Mouse (Mus musculus) c-Kit-positive CD71-positive TER-119-positive erythroid progenitor cells, embryonic 14.5 days (primary cell): ENCODE measurements around the gene Gm12258.
A peak's percentile ranks its signal among the peaks of the same experiment; 100 is the strongest.
"Not testable (repeated sequence)": the region's sequence is repeated elsewhere in the genome, so short reads cannot be mapped to it uniquely, and the experiment has no call there.

Experiments used
- DNase-seq: peaks from one replicate; pipeline ENCODE4 v3.0.0-alpha.2; 2013; ENCODE audit warnings: low spot score

Gene Gm12258

DNA sequence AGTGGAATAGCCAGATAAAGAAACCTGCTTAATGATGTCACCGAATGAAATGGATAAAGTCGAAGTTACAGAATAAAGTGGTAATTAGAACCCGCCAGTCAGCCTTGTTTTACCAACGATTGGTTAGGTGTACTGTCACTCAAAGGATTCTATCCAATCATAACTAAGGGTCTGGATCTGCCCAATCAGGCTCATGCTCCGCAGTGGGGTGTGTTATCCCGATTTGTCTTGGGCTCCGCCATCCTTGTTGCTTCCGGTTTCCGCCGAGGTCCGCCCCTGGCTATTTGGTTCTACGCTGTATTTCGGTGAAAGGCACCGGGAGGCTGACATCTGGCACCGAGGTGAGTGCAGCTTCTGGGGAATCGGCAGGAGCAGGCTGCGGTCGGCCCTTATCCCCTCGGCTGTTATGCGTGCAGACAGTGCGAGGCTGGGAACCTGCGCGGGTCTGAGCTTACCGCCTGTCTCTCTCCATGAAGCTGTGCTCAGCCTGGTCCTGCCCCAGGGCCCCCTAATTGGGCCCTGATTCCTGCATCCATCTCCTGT lies at the start of gene Gm12258:
Gm12258 (plus strand) TSS at position 240 of the 543 bp plus-strand sequence.
- peak; percentile 100 for DNase-seq

DNA sequence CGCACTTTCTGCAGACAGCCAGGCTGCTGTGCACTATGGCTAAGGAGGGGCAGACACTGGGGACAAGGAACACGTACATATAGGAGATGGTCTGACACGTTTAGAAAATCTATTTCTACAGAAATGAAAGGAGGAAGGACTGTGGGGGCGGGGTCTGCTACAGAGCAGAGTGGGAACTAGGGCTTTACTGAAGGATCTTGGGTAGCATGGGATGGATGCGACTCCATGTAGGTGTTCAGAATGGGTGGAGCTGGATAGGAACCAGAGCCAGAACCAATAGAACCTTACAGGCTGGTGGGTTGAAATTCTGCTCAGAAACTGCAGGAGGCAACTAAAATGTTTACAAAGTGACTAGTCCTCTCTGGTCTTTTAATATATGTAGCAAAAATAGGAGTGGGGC lies 47.2 kb upstream of the Gm12258 start:
- no peak for DNase-seq

- no peak for DNase-seq
Measured at GRCm38 (mm10) chr11:58801558-58802228, 45.3 kb upstream of the Gm12258 start, which contains the start of gene Fam183b. Gene Fam183b, minus strand, starts transcription at chr11:58801960.

- DNase-seq: no peak
Measured at GRCm38 (mm10) chr11:58803871-58804270, 43.1 kb upstream of the Gm12258 start.

DNA sequence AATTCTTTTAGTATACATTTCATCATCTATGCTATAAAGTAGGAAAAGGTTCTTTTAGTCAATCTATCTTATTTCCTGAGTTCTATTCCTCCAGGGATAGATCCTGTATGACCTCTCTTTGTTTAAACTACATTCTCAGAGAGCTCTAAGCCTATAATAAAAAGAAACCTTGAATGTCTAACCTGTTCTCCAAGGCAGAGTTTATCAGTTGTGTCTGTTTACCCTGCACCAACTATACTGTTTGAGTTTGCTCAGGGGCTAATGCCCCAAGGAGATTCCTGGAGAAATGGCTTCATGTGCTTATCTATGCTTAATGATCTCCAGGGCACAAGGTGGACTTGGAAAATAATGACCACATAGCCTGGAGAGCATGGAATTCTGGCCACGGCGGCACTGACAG lies 42.6 kb upstream of the Gm12258 start:
- no peak for DNase-seq

- DNase-seq: no peak
Measured at GRCm38 (mm10) chr11:58812001-58812400, 35.0 kb upstream of the Gm12258 start.

DNA sequence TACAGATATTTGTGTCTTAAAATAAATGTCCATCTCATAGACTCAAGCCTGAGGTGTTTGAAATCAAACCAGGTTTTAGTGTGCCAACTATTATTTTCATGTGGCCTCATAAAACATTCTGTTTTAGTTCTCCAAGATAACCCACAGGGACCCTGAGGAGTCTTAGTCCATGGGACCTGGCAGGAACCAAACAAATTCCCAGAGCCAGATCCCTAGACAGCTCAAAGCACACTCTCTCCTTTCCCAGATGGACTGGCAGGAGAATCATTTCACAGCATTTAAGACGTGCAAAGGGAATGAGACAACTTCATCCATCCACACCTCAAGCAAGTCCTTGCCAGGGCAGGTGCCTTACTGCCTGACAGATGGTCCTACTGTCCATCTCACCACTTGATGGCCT lies 32.3 kb upstream of the Gm12258 start, which contains the start of gene Olfr313:
Olfr313 (plus strand) TSS at position 301 of the 400 bp plus-strand sequence.
- not testable (repeated sequence) for DNase-seq

DNA sequence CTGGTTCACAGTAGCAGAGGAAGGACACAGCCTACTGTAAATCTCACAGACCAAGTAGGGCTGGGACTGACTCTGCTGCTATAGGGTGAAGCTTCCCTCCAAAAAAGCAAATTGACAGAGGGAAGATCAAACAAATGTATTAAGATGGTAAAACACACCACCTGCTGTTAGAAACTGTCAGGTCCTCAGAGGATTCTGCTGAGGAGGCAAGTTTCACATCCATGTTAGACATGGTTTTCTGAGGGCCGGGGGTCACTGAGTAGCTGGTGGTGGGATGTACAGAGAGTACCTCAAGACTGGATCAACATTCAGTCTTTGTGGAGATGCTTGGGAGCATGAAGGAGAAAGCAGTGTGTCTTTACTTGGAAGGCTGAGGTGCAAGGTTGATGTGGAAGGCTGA lies 31.3 kb upstream of the Gm12258 start:
- DNase-seq: no peak

GRCm38 (mm10) chr11:58828937-58829336 lies 18.0 kb upstream of the Gm12258 start, which contains the start of gene Olfr312:
Gene Olfr312, plus strand, starts transcription at chr11:58829237.
- not testable (repeated sequence) for DNase-seq

GRCm38 (mm10) chr11:58829764-58830163 lies 17.2 kb upstream of the Gm12258 start:
- DNase-seq: no peak

GRCm38 (mm10) chr11:58832541-58832940 lies 14.4 kb upstream of the Gm12258 start:
- not testable (repeated sequence) for DNase-seq

- DNase-seq: not testable (repeated sequence)
Measured at GRCm38 (mm10) chr11:58838951-58839350, 8.0 kb upstream of the Gm12258 start, which contains the start of gene Olfr311. Gene Olfr311, plus strand, starts transcription at chr11:58839251.

GRCm38 (mm10) chr11:58847636-58848035 lies 678 bp downstream of the Gm12258 start:
- no peak for DNase-seq

DNA sequence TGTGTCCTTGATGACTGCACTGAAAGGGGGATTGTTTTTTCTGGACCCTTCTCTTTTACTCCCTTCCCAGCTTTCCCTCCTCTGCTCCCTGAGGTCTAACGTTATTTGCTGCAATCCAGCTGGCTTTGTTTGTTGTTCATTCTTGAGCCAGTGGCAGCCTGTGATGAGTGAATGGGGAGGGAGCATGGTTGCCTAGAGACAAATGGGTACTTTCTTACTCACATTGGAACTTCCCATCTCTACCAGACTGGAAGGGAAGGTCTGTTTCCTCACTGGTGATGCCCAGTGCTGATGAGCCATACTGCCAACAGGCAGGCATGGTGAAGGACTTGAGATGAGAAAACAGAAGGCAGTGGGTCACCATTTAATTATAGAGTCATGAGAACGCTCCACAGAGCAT lies 2.8 kb downstream of the Gm12258 start:
- no peak for DNase-seq

DNA sequence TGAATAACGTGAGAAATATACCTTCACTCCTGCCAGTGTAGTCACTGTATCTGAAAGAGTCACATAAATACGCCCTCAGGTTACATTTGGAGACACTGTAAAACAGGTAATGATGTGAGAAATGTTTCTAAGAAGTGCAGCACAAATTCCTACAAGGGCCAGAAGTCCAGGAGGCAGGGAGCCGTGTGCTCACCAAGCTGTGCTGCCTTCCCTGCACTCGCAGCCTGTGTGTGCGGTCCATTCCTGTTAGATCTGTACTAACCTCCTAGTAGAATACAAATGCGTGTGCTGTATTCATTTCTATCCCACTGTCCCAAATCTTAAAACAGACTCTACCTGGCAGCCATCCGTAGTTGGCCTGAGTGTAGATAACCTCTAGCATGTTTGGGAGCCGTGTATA lies 13.8 kb downstream of the Gm12258 start:
- no peak for DNase-seq

GRCm38 (mm10) chr11:58867039-58867953 lies 20.3 kb downstream of the Gm12258 start, which contains the start of gene 2810021J22Rik:
Gene 2810021J22Rik, plus strand, starts transcription at chr11:58867216.
- peak; percentile 80 for DNase-seq

- no peak for DNase-seq
Measured at GRCm38 (mm10) chr11:58867954-58868330, 21.0 kb downstream of the Gm12258 start.

DNA sequence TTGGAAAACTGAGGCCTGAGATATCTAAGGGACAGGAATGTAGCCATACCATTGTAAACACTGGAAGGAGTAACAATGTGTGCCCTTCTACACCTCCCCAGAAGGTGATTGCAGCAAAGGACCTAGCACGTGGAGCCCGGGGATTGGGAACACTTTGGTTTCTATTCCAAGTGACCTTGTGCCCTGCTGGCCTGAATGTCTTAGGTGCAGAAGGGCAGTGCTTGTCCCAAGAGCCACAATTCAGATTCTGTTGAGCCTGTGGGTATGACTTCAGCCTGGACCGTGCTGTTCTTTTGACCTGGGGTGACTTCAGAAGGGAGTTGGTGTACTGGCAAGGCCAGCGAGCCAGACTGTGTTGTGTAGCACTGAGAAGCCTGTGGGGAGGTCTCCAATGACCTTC lies 24.0 kb downstream of the Gm12258 start:
- DNase-seq: no peak

DNA sequence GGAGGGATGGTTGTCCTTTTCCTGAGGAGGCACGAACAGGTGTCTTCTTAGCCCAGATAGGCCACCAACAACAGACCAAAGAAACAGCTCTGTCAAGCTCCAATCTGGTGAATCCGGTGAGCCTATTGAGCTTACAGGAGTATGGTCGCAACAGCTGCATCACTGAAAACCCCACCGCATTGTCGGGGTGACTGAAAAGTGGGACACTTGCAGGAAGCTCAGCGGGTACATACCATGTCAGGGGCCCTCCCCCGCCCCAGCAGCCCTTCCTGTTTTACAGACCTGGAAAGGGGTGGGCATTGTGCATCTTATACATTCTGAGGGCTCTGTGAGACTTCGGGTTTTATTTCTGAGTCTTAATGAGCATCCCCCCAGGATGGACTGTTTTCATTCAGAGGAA lies 36.8 kb downstream of the Gm12258 start:
- no peak for DNase-seq

DNA sequence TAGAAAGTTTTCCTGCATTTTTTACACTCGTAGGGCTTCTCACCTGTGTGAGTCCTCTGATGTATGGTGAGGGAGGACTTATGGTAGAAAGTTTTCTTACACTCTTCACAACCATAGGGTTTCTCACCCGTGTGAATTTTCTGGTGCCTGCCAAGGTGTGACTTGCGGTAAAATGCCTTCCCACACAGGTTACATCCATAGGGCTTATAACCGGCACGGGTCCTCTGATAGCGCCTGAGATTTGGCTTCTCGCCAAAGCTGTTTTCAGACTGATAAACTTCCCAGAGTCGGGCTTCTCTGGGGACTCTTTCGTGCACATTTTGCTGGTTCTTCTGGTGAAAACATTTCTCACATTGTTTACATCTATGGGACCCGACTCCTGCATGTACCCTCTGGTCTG lies 43.6 kb downstream of the Gm12258 start:
- no peak for DNase-seq

DNA sequence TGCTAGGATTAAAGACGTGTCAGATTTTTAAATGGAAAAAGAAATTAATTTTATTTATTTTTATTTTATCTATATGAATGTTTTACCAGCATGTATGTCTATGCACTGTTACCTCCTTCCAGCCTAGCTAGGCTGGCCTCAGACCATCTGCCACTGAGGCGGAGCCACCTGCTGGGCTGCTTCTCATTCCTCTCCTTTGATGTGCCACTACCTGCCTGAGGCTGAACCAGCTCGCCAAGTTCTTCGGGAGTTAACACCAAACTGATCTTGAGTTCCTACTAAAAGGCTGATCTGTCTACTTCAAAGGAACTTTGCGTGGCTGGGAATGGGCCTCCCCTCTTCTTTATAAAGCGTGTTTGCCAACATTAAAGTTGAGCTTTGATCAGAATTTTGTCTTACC lies 47.5 kb downstream of the Gm12258 start:
- DNase-seq: no peak

DNA sequence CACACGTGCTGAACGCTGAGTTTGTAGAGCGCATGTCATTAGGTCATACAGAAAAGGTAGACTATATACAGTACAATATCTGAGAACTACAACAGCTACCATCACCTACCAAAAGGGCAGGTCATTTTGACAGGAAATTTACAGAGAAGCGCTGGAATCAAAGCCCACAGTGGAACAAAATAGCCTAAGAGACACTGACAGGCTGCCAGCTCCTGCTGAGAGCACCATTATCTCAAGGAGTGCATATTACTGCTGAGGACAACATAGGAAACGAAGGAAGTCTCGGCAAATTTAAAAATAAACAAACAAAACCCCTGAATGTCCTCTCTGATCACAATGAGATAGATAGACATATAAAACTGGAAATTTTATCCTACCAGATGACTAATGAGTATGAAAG lies 50.5 kb downstream of the Gm12258 start:
- DNase-seq: no peak

GRCm38 (mm10) chr11:58901080-58901479 lies 54.1 kb downstream of the Gm12258 start:
- DNase-seq: peak; percentile 53
